Mouse (Mus musculus): ENCODE data around the gene Rfng.
"Not testable (repeated sequence)": the region's sequence is repeated elsewhere in the genome, so short reads cannot be mapped to it uniquely, and the experiment has no call there.

Rfng gene

GRCm38 (mm10) chr11:120773463-120774190, 10.4 kb downstream of the Rfng start:
- DNase-seq (ENCODE audit: extremely low spot score): no peak

DNA sequence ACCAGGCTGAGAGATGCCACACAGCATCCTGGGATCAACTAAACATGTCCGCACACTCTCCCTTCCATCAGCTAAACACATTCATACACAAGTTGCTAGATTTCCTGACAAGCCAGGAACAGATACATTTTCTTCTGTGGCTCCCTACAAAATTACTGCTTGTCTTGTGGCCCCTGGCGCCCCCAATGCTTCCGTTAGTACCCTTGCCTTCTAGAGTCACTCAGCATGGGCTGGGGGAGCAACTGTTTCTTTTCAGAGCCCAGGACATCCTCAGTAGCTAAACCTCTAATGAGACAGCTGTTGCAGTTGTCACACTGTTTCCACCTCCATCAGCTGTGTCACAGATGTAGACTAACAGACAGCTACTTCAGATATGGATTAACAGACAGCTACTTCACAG, 11.3 kb downstream of the Rfng start:
- no peak for DNase-seq (ENCODE audit: extremely low spot score)

DNA sequence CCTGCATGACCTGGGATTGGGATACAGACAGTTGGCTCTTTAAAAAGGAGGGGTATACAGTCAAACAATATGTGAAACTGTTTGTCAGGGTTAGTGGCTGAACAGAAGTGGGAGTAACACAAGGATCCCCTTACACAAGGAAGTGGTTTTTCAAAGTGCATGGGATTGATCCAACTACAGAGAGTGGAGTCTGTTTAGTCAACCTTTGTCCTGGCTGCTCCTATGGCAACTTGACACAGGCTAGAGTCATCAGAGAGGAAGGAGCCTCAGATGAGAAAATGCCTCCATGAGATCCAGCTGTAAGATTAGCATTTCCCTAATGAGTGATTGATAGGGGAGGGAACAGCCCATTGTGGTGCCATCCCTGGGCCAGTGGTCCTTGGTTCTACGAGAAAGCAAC, 15.8 kb downstream of the Rfng start:
- DNase-seq (ENCODE audit: extremely low spot score): no peak

- not testable (repeated sequence) for DNase-seq (ENCODE audit: extremely low spot score)
Observed at GRCm38 (mm10) chr11:120767023-120767422, 17.0 kb downstream of the Rfng start.

- DNase-seq (ENCODE audit: extremely low spot score): not testable (repeated sequence)
Observed at GRCm38 (mm10) chr11:120763121-120763999, 20.6 kb downstream of the Rfng start.

GRCm38 (mm10) chr11:120762672-120763041, 21.4 kb downstream of the Rfng start, which contains the start of gene Hmga1b:
Hmga1b (plus strand) TSS chr11:120762794.
- DNase-seq (ENCODE audit: extremely low spot score): not testable (repeated sequence)

DNA sequence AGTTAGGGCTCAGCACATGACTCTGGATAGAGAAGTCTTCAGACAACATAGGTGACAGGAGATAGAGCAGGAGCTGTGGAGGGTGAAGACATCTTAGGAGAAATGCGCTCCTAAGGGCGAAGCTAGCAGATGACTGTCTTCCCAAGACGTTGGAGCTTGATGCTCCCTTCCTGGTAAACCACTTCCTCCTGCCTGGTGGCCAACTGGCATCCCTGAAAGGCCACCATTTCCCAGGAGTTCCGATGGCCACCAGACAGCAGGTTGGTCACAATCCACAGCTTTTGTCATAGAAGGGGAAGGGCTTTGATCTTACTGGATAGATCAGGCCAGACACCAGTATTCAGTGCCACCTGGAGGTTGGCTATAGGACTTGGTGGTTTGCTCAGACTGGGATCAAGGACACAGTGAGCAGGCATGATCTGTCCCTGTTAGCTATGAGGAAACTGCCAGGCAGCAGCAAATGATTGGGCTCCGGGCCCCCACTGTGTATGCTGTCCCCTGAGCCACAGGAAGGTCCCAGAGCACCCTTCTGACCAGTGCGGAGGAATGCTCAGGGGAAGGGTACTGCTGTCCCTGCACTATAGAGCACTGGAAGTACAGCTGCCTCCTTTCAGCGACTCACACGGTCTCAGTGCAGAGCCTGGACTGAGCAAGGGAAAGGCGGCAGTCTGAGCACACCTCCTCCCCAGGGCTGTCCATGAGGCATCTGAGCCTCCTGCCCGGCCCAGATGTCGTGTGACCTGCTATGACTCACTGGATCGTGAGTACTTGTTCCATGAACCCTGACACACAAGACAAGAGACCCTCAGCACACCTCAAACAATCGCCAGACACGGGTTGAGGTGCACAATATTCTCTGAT, 22.0 kb downstream of the Rfng start:
- no peak for DNase-seq (ENCODE audit: extremely low spot score)

DNA sequence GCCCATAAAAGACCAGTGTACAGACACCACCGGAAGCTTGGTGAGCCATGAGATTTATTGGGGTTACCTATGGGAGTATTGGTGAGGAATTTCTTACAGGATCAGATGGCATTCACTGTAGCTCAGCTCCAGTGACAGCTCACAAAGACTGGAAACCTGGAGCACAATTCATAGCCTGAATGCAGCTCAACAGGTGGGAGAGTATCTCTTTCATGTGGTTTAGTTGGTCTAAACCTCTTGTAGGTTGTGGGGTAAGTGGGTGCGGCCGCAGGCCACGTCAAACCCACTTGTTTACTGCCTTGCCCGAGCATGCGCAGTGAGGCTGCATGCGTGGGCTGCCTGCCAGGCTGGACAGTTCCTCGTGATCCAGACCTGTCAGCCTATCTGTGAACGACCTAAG, 23.8 kb downstream of the Rfng start:
- DNase-seq (ENCODE audit: extremely low spot score): no peak

GRCm38 (mm10) chr11:120751606-120752005, 32.4 kb downstream of the Rfng start:
- DNase-seq (ENCODE audit: extremely low spot score): no peak

- DNase-seq (ENCODE audit: extremely low spot score): no peak
Observed at GRCm38 (mm10) chr11:120749430-120749829, 34.6 kb downstream of the Rfng start.

- no peak for DNase-seq (ENCODE audit: extremely low spot score)
Observed at GRCm38 (mm10) chr11:120747974-120748373, 36.0 kb downstream of the Rfng start.

- DNase-seq (ENCODE audit: extremely low spot score): no peak
Observed at GRCm38 (mm10) chr11:120744121-120744701, 39.8 kb downstream of the Rfng start.

- no peak for DNase-seq (ENCODE audit: extremely low spot score)
Observed at GRCm38 (mm10) chr11:120740981-120741380, 43.0 kb downstream of the Rfng start.

GRCm38 (mm10) chr11:120736424-120736823, 47.6 kb downstream of the Rfng start:
- DNase-seq (ENCODE audit: extremely low spot score): no peak

- DNase-seq (ENCODE audit: extremely low spot score): no peak
Observed at GRCm38 (mm10) chr11:120733521-120733920, 50.5 kb downstream of the Rfng start.

DNA sequence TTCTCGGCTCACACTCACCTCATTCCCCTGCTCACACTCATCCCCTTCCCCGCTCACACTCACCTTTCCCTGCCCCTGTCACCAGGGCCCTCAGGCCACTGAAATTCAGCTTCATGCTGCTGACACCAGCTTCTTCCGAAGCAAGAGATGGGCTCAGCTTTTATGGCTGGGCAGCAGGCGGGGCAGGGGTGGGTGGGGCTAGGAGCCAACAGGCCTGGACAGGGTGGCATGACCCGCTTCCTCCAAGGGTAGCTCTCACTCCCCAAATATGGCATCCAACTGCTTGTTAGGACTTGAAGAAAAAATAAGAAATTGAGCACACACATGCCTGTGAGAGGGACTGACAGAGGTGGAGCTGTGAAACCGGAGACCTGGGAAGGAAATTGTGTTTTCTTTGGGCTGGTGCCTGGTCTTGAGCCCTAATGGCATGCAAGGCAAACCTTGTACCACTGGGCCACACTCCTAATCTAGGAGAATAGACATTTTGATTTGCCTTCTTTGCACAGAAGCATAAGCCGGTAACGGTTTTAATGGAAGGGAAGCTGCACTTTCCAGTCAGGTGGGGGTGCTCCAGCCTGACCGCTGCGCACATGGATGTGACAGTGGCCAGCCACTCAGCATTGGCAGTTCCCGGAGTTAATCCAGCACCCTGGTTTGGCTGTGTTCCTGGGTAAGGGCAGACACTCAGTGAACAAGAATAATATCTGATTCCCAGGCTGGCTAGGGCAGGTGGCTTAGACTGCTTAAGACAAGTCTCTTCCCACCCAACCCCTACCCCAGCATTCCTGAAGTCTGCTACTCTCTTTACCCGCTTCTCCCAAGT, 51.9 kb downstream of the Rfng start, which contains the start of gene Cbr2:
Gene Cbr2 (minus strand): TSS at position 257 of the 823 bp plus-strand sequence.
- no peak for DNase-seq (ENCODE audit: extremely low spot score)

DNA sequence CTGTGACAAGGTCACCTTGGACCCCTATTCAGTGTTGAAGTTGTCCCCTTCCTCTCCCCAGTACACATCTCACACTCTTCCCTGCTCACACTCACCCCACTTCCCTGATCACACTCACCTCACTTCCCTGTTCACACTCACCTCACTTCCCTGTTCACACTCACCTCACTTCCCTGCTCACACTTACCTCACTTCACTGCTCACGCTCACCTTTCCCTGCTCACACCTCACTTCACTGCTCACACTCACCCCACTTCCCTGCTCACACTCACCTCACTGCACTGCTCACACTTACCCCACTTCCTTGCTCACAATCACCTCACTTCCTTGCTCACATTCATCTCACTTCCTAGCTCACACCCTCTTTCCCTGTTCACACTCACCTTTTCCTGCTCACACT, 52.6 kb downstream of the Rfng start:
- no peak for DNase-seq (ENCODE audit: extremely low spot score)
